Mouse (Mus musculus): ENCODE results near the gene Elmo2. TPM values are rescaled to one million over a fixed set of nuclear protein-coding genes. Genes with fewer than 3 reads are reported as not detected.

The Elmo2 gene
- polyA plus RNA-seq, 1 experiment from 2014 or later = 91.6 TPM

DNA sequence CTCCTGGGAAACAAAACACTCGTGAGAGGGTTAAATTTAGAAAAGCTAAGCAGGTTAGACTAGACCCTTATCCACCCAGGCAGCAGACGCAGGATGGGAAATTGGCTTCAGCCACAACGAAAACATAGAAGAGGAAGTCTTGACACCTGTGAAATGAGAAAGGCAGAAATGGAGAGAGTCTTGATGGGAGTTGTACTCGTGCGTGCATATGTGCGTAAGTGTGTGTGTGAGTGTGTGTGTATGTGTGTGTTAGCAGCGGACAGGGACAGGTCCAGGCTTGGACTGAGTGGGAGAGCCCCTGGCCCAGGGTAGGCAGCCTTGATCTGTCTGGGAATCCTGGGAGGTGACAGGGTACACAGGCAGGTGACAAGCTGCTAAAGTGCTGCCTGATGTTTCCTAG lies 55.4 kb downstream of the Elmo2 start:
- H3K9me3 ChIP-seq = no peaks in the 10 kb centered on the region
- peak overlapping the region; percentile 35; the same call in 1 of the 2 replicates for H3K27ac ChIP-seq
- no peak overlapping the region for H3K4me3 ChIP-seq
- H3K36me3 ChIP-seq = no peaks in the 10 kb centered on the region
- no peak for ATAC-seq (ENCODE audit: low FRiP score)
- WGBS = 57% methylated on average over 7 of the region's 7 CpGs
- peaks cover 65% of the 10 kb centered on the region for H3K4me1 ChIP-seq (replicated peaks)
- peaks cover 29% of the 10 kb centered on the region for H3K27me3 ChIP-seq
- H3K9ac ChIP-seq = 0 out of 2 replicates have a peak overlapping the region, but pooled peaks have one; percentile 24
- H3K4me2 ChIP-seq = no peak overlapping the region

DNA sequence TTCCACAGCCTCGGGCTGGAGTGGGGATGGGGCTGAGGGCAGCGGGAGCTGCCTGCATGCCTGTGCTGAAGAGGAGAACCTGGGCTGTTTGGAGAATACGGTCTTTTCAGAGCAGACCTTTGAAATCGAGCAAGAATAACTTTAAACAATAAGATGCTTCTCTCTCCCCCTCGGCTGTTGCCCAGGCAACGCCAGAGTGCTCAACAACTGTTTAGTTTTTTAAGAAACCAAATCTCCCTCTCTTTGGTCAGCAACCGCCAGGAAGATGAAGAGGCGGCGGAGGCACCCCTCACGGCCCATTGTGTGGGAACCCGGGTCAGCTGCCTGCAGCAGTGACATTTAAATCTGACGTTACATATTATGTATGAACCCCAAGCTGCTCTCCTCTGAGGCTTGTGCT lies 59.5 kb downstream of the Elmo2 start:
- H3K36me3 ChIP-seq = no peaks in the 10 kb centered on the region
- H3K9me3 ChIP-seq = no peaks in the 10 kb centered on the region
- 6% methylated on average over 12 of the region's 12 CpGs for WGBS
- no peak overlapping the region; the same call in 1 of the 2 replicates for H3K27ac ChIP-seq
- peaks cover 53% of the 10 kb centered on the region for H3K4me1 ChIP-seq (replicated peaks)
- no peak overlapping the region for H3K4me3 ChIP-seq
- peak overlapping the region; percentile 51 for H3K9ac ChIP-seq
- H3K4me2 ChIP-seq = 0 out of 2 replicates have a peak overlapping the region, but pooled peaks have one; percentile 6
- H3K27me3 ChIP-seq = peaks cover 41% of the 10 kb centered on the region
- ATAC-seq (ENCODE audit: low FRiP score) = no peak

DNA sequence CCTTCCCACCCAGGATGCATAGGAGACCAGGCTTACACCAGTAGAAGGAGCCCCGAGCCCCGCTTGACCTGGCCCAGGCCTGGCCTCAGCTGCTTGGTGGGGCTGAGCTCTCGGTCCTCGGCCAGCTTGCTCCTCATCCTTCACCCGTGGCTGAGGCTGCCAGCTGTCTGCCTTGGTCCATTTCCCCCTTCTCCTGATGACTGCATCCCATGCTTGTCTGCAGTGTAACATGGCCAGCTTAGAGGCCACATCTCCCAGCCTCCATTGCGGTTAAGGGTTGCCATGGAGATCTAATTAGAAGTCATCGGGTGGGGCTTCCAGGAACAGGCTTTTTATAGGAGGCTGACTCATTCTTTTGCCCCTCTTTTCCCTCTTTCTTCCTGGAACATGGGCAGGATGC lies 62.4 kb downstream of the Elmo2 start:
- ATAC-seq (ENCODE audit: low FRiP score) = no peak
- no peaks in the 10 kb centered on the region for H3K36me3 ChIP-seq
- H3K4me1 ChIP-seq (replicated peaks) = peaks cover 48% of the 10 kb centered on the region
- WGBS = 41% methylated on average over 7 of the region's 7 CpGs
- no peak overlapping the region for H3K4me3 ChIP-seq
- H3K4me2 ChIP-seq = no peak overlapping the region
- H3K27me3 ChIP-seq = peaks cover 56% of the 10 kb centered on the region
- no peaks in the 10 kb centered on the region for H3K9me3 ChIP-seq
- H3K27ac ChIP-seq = peak overlapping the region; percentile 60; the same call in 1 of the 2 replicates
- H3K9ac ChIP-seq = no peak overlapping the region

DNA sequence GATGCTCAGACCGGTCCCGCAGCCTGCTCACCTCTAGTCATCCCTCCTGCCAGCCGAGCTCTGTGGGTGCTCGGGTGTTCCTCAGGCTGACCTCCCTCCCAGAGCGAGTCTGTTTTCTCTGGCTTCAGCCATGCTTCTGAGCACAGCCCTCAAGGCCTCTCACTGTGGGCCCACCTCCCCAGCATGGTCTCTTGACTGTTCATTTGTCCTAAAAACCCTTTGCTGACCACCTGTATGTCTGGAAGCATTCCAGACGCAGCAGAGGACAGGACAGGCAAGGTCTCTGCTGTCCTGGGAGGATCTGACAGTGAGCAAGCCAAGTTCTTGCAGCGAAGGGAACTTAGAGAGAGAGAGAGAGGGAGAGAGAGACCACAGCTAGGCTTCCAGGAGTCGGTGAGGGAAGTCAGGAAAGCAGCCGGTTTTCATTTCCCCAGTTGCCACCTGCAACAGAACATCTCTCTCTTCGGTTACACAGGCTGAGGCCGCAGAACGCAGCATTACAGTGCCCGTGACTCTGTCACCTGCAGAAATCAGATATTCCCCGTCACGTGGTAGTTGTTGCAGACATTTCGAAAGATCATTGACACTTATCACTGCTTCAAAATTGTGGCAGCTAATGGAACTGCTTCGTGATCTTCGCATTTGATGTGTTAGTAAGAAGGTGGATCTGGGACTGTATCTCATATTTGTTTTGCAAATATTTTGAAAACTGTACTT lies 63.8 kb downstream of the Elmo2 start:
- no peak for ATAC-seq (ENCODE audit: low FRiP score)
- no peaks in the 10 kb centered on the region for H3K9me3 ChIP-seq
- peaks cover 59% of the 10 kb centered on the region for H3K4me1 ChIP-seq (replicated peaks)
- no peak overlapping the region for H3K4me2 ChIP-seq
- peaks cover 54% of the 10 kb centered on the region for H3K27me3 ChIP-seq
- H3K4me3 ChIP-seq = no peak overlapping the region
- H3K9ac ChIP-seq = no peak overlapping the region; the same call in 1 of the 2 replicates
- H3K36me3 ChIP-seq = no peaks in the 10 kb centered on the region
- no peak overlapping the region for H3K27ac ChIP-seq
- 64% methylated on average over 18 of the region's 18 CpGs for WGBS

DNA sequence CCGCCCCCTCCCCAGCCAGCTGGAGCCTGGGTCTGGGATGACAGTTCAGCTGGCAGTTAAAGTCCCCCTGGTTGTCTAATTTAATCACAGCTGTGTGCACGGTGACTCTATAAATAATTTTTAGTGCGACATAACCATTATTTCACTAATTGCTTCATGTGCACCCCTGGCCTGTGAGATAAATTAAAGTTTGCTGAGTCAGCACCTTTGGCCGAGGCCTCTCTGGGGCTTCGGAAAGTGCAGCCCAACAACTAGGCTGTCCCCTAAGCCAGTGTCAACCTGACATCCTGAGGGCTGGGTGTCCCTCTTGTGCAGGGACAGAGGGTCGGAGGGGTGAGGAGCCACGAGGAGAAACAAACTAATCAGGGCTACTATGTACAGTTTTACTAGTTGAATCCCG lies 66.4 kb downstream of the Elmo2 start:
- WGBS = 67% methylated on average over 8 of the region's 8 CpGs
- Histone ChIP-seq H3K27me3 (peaks cover 62% of the 10 kb centered on the region), H3K27ac (no peak overlapping the region), H3K9ac (no peak overlapping the region; the same call in 1 of the 2 replicates), H3K36me3 (no peaks in the 10 kb centered on the region), H3K4me3 (no peak overlapping the region), H3K4me1 (replicated peaks) (peaks cover 56% of the 10 kb centered on the region), H3K4me2 (no peak overlapping the region), H3K9me3 (no peaks in the 10 kb centered on the region)
- ATAC-seq (ENCODE audit: low FRiP score) = no peak

DNA sequence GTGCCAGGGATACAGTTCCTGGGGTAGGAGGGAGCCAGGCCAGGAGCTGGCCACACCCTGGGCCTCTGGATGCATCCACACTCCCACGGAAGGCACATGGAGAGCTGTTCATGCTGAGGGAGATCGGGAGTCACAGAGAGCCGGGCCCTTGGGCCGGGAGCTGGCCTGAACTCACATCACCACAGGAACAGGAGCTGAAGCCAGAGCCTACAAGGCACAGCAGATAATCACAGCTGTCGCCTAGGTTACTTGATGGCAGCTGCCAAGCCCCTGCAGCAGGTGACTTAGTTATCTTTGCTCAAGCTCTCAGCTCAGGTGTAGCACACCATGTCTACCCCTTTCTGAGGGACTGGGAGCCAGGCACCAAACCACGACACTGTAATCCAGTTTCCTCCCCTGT lies 68.0 kb downstream of the Elmo2 start:
- H3K4me1 ChIP-seq (replicated peaks) = peaks cover 61% of the 10 kb centered on the region
- H3K9me3 ChIP-seq = no peaks in the 10 kb centered on the region
- H3K4me3 ChIP-seq = no peak overlapping the region
- H3K9ac ChIP-seq = 0 out of 2 replicates have a peak overlapping the region, but pooled peaks have one; percentile 14
- WGBS = 84% methylated on average over 6 of the region's 6 CpGs
- H3K27ac ChIP-seq = no peak overlapping the region
- H3K27me3 ChIP-seq = peaks cover 73% of the 10 kb centered on the region
- H3K36me3 ChIP-seq = no peaks in the 10 kb centered on the region
- ATAC-seq (ENCODE audit: low FRiP score) = no peak
- H3K4me2 ChIP-seq = no peak overlapping the region

DNA sequence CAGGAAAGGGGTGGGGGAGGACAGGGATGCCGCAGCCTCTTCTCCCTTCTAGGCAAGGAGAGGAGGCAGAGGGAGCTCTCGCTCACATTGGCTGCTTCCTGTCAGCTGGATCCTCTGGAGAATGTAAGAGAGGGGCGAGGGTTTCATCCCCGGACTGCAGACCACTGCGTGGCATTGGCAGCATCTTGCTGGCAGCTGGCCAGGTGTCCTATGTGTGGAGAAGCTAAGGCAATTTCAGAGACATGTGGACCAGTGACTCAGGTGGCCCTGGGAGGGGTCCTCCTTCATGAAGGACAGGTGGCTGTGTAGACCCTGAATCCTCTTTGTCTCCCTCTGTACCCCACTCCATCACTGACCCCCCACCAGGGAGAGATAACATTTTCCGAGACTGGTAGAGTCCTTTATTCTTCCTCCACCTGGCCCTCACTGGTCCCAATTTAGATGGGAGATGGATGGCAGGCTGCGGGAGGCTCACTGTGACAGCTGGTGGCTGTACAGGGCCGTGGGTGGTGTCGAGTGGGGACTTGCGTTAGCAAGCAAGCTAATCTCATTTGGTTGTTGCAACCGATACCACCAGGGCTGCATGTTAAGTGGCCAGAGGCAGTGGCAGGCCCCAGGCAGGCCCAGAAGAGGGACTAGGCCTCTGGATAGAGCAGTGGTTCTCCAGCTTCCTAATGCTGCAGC lies 69.0 kb downstream of the Elmo2 start:
- H3K9me3 ChIP-seq = no peaks in the 10 kb centered on the region
- H3K4me2 ChIP-seq = no peak overlapping the region
- no peak for ATAC-seq (ENCODE audit: low FRiP score)
- H3K4me3 ChIP-seq = no peak overlapping the region
- peaks cover 64% of the 10 kb centered on the region for H3K4me1 ChIP-seq (replicated peaks)
- H3K27me3 ChIP-seq = peaks cover 72% of the 10 kb centered on the region
- H3K36me3 ChIP-seq = no peaks in the 10 kb centered on the region
- H3K27ac ChIP-seq = no peak overlapping the region
- WGBS = 44% methylated on average over 11 of the region's 11 CpGs
- 0 out of 2 replicates have a peak overlapping the region, but pooled peaks have one; percentile 6 for H3K9ac ChIP-seq

DNA sequence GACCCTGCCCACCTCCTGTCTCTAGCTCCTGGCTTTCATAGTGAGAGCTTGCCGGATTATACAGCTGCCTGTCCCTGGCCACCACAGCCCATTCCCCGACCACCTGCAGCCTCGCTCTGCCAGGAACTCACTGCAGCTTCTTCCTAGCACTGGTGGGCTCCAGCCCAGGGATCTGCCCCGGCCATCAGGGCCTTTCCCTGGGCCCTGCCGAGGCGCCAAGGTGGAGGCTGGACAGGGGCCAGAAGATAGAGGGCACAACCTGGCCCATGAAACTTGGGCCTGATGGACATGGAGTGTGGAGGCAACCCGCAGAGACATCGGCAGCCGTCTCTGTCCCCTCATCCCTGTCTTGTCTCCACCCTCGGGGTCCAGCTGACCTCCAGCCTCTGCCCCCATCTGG lies 70.1 kb downstream of the Elmo2 start:
- peaks cover 67% of the 10 kb centered on the region for H3K27me3 ChIP-seq
- H3K9me3 ChIP-seq = no peaks in the 10 kb centered on the region
- ATAC-seq (ENCODE audit: low FRiP score) = no peak
- no peak overlapping the region for H3K4me2 ChIP-seq
- no peak overlapping the region for H3K4me3 ChIP-seq
- no peaks in the 10 kb centered on the region for H3K36me3 ChIP-seq
- H3K27ac ChIP-seq = no peak overlapping the region
- H3K4me1 ChIP-seq (replicated peaks) = peaks cover 60% of the 10 kb centered on the region
- WGBS = 74% methylated on average over 10 of the region's 10 CpGs
- H3K9ac ChIP-seq = no peak overlapping the region

DNA sequence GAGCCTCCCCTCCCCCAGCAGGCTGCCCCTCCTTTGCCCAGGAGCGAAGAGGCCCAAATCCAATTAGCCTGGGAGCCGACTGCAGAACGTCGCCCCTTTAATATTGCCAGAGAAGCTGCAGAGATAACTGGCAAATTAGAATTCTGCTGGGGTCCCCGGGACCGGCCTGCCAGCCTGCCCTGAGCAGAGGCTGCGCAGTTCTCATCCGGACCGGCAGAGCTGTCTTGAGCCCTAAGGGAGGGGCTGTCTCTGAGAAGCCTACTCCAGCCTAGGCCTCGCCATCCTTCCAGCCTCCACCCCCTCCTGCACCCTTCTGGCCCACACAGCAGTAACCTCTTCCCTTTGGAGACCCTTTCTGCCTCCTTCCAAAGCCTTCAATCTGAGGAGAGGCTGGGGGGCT lies 72.4 kb downstream of the Elmo2 start:
- H3K36me3 ChIP-seq = no peaks in the 10 kb centered on the region
- peak overlapping the region; percentile 49; the same call in 1 of the 2 replicates for H3K9ac ChIP-seq
- peaks cover 61% of the 10 kb centered on the region for H3K4me1 ChIP-seq (replicated peaks)
- no peaks in the 10 kb centered on the region for H3K9me3 ChIP-seq
- peak; percentile 65; the same call in 1 of the 2 replicates for ATAC-seq (ENCODE audit: low FRiP score)
- no peak overlapping the region for H3K4me3 ChIP-seq
- WGBS = 3% methylated on average over 10 of the region's 10 CpGs
- peaks cover 61% of the 10 kb centered on the region for H3K27me3 ChIP-seq
- peak overlapping the region; percentile 58 for H3K27ac ChIP-seq
- H3K4me2 ChIP-seq = 0 out of 2 replicates have a peak overlapping the region, but pooled peaks have one; percentile 8

DNA sequence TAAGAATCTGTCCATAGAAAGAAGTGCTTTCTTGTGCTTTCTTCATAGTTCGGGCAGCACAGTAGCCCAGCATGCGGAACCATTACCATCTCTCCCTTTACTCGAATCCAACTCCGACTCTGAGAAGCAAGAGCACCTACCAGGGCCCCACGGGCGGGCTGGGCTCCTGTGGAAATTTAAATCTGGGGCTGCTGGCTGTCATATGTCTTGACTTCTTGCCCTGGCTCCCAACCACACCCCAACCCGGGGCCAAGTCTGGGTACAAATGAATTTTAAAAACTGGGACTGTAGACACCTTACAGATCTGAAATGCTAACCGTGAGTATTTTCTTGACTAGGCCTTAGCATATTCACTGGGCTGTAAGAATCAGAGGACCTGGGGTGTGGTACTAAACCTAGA lies 73.0 kb downstream of the Elmo2 start:
- Histone ChIP-seq H3K27ac (no peak overlapping the region), H3K27me3 (peaks cover 55% of the 10 kb centered on the region)
- WGBS = 82% methylated on average over 8 of the region's 8 CpGs

DNA sequence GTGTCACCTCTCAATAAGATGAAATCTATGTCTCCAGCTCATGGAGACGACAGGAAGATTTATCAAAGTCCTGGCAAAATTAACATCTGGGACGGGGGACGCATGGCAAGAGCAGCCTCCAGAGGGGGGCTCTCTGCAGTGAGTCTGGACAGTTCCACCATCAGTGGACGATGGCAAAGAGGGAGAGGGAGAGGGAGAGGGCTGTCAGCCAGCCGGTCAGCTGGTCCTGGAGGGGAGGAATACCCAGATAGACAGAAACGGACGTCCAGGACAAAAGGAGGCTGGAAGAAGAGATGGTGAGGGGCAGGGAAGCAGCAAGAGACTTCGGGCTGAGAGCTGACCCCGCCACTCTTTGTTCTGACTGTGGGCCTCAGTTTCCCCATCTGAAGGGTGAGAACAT lies 73.5 kb downstream of the Elmo2 start:
- H3K4me2 ChIP-seq = no peak overlapping the region
- H3K4me3 ChIP-seq = no peak overlapping the region
- H3K27ac ChIP-seq = no peak overlapping the region
- H3K27me3 ChIP-seq = peaks cover 59% of the 10 kb centered on the region
- ATAC-seq (ENCODE audit: low FRiP score) = no peak
- no peak overlapping the region for H3K9ac ChIP-seq
- WGBS = 44% methylated on average over 9 of the region's 9 CpGs
- H3K36me3 ChIP-seq = no peaks in the 10 kb centered on the region
- H3K4me1 ChIP-seq (replicated peaks) = peaks cover 51% of the 10 kb centered on the region
- no peaks in the 10 kb centered on the region for H3K9me3 ChIP-seq

More for the DNA sequence above, 73.0 kb downstream of the Elmo2 start:
- H3K36me3 ChIP-seq = no peaks in the 10 kb centered on the region
- H3K9ac ChIP-seq = no peak overlapping the region
- H3K4me1 ChIP-seq (replicated peaks) = peaks cover 55% of the 10 kb centered on the region
- no peaks in the 10 kb centered on the region for H3K9me3 ChIP-seq
- no peak overlapping the region for H3K4me3 ChIP-seq
- no peak overlapping the region for H3K4me2 ChIP-seq
- ATAC-seq (ENCODE audit: low FRiP score) = no peak

DNA sequence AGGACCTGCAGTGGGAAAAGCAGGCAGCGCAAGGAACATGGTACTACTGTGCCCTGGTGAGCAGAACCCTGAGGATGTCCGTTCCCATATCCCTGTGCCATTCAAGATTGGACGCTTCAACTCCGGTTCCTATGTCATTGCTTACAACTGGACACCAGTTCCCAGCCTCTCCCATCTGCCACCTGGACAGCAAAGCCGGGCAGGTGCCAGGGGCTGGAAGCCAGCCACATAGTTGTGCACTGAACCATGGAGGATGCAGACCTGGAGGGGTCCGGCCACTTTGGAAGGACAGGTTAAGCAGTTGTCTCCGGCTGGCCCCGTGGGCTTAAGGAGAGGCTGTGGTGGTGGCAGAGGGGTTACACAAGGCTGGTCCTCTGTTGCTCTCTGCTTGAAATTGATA lies 73.9 kb downstream of the Elmo2 start:
- Histone ChIP-seq H3K4me1 (replicated peaks) (peaks cover 50% of the 10 kb centered on the region), H3K36me3 (no peaks in the 10 kb centered on the region), H3K9ac (no peak overlapping the region), H3K27me3 (peaks cover 62% of the 10 kb centered on the region), H3K4me2 (no peak overlapping the region), H3K9me3 (no peaks in the 10 kb centered on the region), H3K27ac (no peak overlapping the region), H3K4me3 (no peak overlapping the region)
- 82% methylated on average over 8 of the region's 8 CpGs for WGBS
- ATAC-seq (ENCODE audit: low FRiP score) = no peak

Data from hindbrain, embryonic 13.5 days (tissue).